Mouse (Mus musculus): Measurements from ENCODE around the gene Prss28. TPM values are rescaled to one million over a fixed set of nuclear protein-coding genes. Genes with fewer than 3 reads are reported as not detected.

Gene Prss28
- polyA plus RNA-seq, 1 experiment from 2014 or later = not detected

- 78% methylated on average over 9 of the region's 9 CpGs for WGBS
- H3K9ac ChIP-seq (ENCODE audit: low read length) = no peak overlapping the region
- no peaks in the 10 kb centered on the region for H3K27me3 ChIP-seq (ENCODE audit: control insufficient read depth, insufficient read depth, low read length)
- H3K27ac ChIP-seq (ENCODE audit: low read depth, low read length) = no peak overlapping the region
- H3K9me3 ChIP-seq (ENCODE audit: control insufficient read depth, low read length) = no peaks in the 10 kb centered on the region
- H3K36me3 ChIP-seq (ENCODE audit: control insufficient read depth, insufficient read depth, low read length) = no peaks in the 10 kb centered on the region
- H3K4me1 ChIP-seq (ENCODE audit: control insufficient read depth, insufficient read depth, low read length) = no peaks in the 10 kb centered on the region
- ATAC-seq (ENCODE audit: low FRiP score) (no peak), DNase-seq (ENCODE audit: low spot score, missing footprints) (no peak)
- no peak overlapping the region for H3K4me3 ChIP-seq (ENCODE audit: low read depth, low read length)
- H3K4me2 ChIP-seq = no peak overlapping the region
Observed at GRCm38 (mm10) chr17:25332321-25332720, 23.9 kb downstream of the Prss28 start.

GRCm38 (mm10) chr17:25333943-25334342 lies 25.5 kb downstream of the Prss28 start:
- peak; percentile 95 for DNase-seq (ENCODE audit: low spot score, missing footprints)

GRCm38 (mm10) chr17:25338218-25338617 lies 29.8 kb downstream of the Prss28 start:
- no peak overlapping the region for H3K4me3 ChIP-seq (ENCODE audit: low read depth, low read length)
- no peak overlapping the region for H3K27ac ChIP-seq (ENCODE audit: low read depth, low read length)
- no peaks in the 10 kb centered on the region for H3K36me3 ChIP-seq (ENCODE audit: control insufficient read depth, insufficient read depth, low read length)
- H3K4me2 ChIP-seq = no peak overlapping the region
- ATAC-seq (ENCODE audit: low FRiP score) = no peak
- no peaks in the 10 kb centered on the region for H3K27me3 ChIP-seq (ENCODE audit: control insufficient read depth, insufficient read depth, low read length)
- no peaks in the 10 kb centered on the region for H3K9me3 ChIP-seq (ENCODE audit: control insufficient read depth, low read length)
- H3K4me1 ChIP-seq (ENCODE audit: control insufficient read depth, insufficient read depth, low read length) = no peaks in the 10 kb centered on the region
- no peak overlapping the region for H3K9ac ChIP-seq (ENCODE audit: low read length)
- DNase-seq (ENCODE audit: low spot score, missing footprints) = no peak
- 79% methylated on average over 4 of the region's 4 CpGs for whole genome bisulfite sequencing

More at GRCm38 (mm10) chr17:25333943-25334342, 25.5 kb downstream of the Prss28 start:
- Histone ChIP-seq H3K27me3 (ENCODE audit: control insufficient read depth, insufficient read depth, low read length) (no peaks in the 10 kb centered on the region), H3K4me2 (no peak overlapping the region), H3K9ac (ENCODE audit: low read length) (no peak overlapping the region), H3K9me3 (ENCODE audit: control insufficient read depth, low read length) (no peaks in the 10 kb centered on the region), H3K4me1 (ENCODE audit: control insufficient read depth, insufficient read depth, low read length) (no peaks in the 10 kb centered on the region), H3K4me3 (ENCODE audit: low read depth, low read length) (no peak overlapping the region), H3K27ac (ENCODE audit: low read depth, low read length) (no peak overlapping the region), H3K36me3 (ENCODE audit: control insufficient read depth, insufficient read depth, low read length) (no peaks in the 10 kb centered on the region)
- ATAC-seq (ENCODE audit: low FRiP score) = no peak
- WGBS = under 1% methylated on average over 8 of the region's 8 CpGs

- Histone ChIP-seq H3K9ac (ENCODE audit: low read length) (no peak overlapping the region), H3K27ac (ENCODE audit: low read depth, low read length) (no peak overlapping the region), H3K9me3 (ENCODE audit: control insufficient read depth, low read length) (no peaks in the 10 kb centered on the region), H3K36me3 (ENCODE audit: control insufficient read depth, insufficient read depth, low read length) (no peaks in the 10 kb centered on the region), H3K27me3 (ENCODE audit: control insufficient read depth, insufficient read depth, low read length) (no peaks in the 10 kb centered on the region), H3K4me2 (no peak overlapping the region), H3K4me3 (ENCODE audit: low read depth, low read length) (no peak overlapping the region), H3K4me1 (ENCODE audit: control insufficient read depth, insufficient read depth, low read length) (no peaks in the 10 kb centered on the region)
- DNase-seq (ENCODE audit: low spot score, missing footprints) (no peak), ATAC-seq (ENCODE audit: low FRiP score) (no peak)
- WGBS = 84% methylated on average over 6 of the region's 6 CpGs
Observed at GRCm38 (mm10) chr17:25340003-25340402, 31.6 kb downstream of the Prss28 start.

- ATAC-seq (ENCODE audit: low FRiP score) = no peak
- no peak overlapping the region for H3K4me3 ChIP-seq (ENCODE audit: low read depth, low read length)
- 45% methylated on average over 3 of the region's 3 CpGs for WGBS
- DNase-seq (ENCODE audit: low spot score, missing footprints) = no peak
- no peaks in the 10 kb centered on the region for H3K36me3 ChIP-seq (ENCODE audit: control insufficient read depth, insufficient read depth, low read length)
- no peaks in the 10 kb centered on the region for H3K27me3 ChIP-seq (ENCODE audit: control insufficient read depth, insufficient read depth, low read length)
- no peak overlapping the region for H3K4me2 ChIP-seq
- no peak overlapping the region for H3K9ac ChIP-seq (ENCODE audit: low read length)
- H3K4me1 ChIP-seq (ENCODE audit: control insufficient read depth, insufficient read depth, low read length) = no peaks in the 10 kb centered on the region
- H3K27ac ChIP-seq (ENCODE audit: low read depth, low read length) = no peak overlapping the region
- no peaks in the 10 kb centered on the region for H3K9me3 ChIP-seq (ENCODE audit: control insufficient read depth, low read length)
Observed at GRCm38 (mm10) chr17:25341490-25341889, 33.0 kb downstream of the Prss28 start.

GRCm38 (mm10) chr17:25345462-25345861 lies 37.0 kb downstream of the Prss28 start, which contains the start of gene Tpsab1:
TSS of gene Tpsab1 (minus strand) at chr17:25345562.
- 98% methylated on average over 4 of the region's 4 CpGs for WGBS

GRCm38 (mm10) chr17:25361291-25361690 lies 52.8 kb downstream of the Prss28 start:
- Histone ChIP-seq H3K4me2 (no peak overlapping the region), H3K9me3 (ENCODE audit: control insufficient read depth, low read length) (no peaks in the 10 kb centered on the region), H3K27ac (ENCODE audit: low read depth, low read length) (no peak overlapping the region), H3K4me1 (ENCODE audit: control insufficient read depth, insufficient read depth, low read length) (no peaks in the 10 kb centered on the region), H3K36me3 (ENCODE audit: control insufficient read depth, insufficient read depth, low read length) (no peaks in the 10 kb centered on the region), H3K4me3 (ENCODE audit: low read depth, low read length) (no peak overlapping the region), H3K27me3 (ENCODE audit: control insufficient read depth, insufficient read depth, low read length) (no peaks in the 10 kb centered on the region), H3K9ac (ENCODE audit: low read length) (no peak overlapping the region)
- DNase-seq (ENCODE audit: low spot score, missing footprints) = peak; percentile 19
- no peak for ATAC-seq (ENCODE audit: low FRiP score)
- 66% methylated on average over 2 of the region's 2 CpGs for WGBS

More at GRCm38 (mm10) chr17:25345462-25345861, 37.0 kb downstream of the Prss28 start, which contains the start of gene Tpsab1:
- Histone ChIP-seq H3K27ac (ENCODE audit: low read depth, low read length) (no peak within 1 kb of the TSS), H3K36me3 (ENCODE audit: control insufficient read depth, insufficient read depth, low read length) (no peaks in the 10 kb centered on the region), H3K4me1 (ENCODE audit: control insufficient read depth, insufficient read depth, low read length) (no peaks in the 10 kb centered on the region), H3K27me3 (ENCODE audit: control insufficient read depth, insufficient read depth, low read length) (no peaks in the 10 kb centered on the region), H3K9ac (ENCODE audit: low read length) (no peak within 1 kb of the TSS), H3K4me3 (ENCODE audit: low read depth, low read length) (no peak within 1 kb of the TSS), H3K4me2 (no peak within 1 kb of the TSS), H3K9me3 (ENCODE audit: control insufficient read depth, low read length) (no peaks in the 10 kb centered on the region)
- DNase-seq (ENCODE audit: low spot score, missing footprints) (no peak), ATAC-seq (ENCODE audit: low FRiP score) (no peak)

Other genes with a start within 250 kb of the Prss28 start
- gene Tmem204, start 225.1 kb upstream of the Prss28 start, polyA plus RNA-seq (2014; fragmentation: Nextera tagmentation; extraction: Ambion mirVana) = 9.5 and 10.4 TPM in 2 replicates
- 22.5 and 23.2 TPM in 2 replicates for gene Telo2, start 192.7 kb upstream of the Prss28 start, polyA plus RNA-seq (2014; fragmentation: Nextera tagmentation; extraction: Ambion mirVana)
- not detected in 2 replicates for gene Ptx4, start 187.9 kb upstream of the Prss28 start, polyA plus RNA-seq (2014; fragmentation: Nextera tagmentation; extraction: Ambion mirVana)
- 16.7 and 20.4 TPM in 2 replicates for gene Clcn7, start 175.3 kb upstream of the Prss28 start, polyA plus RNA-seq (2014; fragmentation: Nextera tagmentation; extraction: Ambion mirVana)
- not detected in 2 replicates for gene Ccdc154, start 146.2 kb upstream of the Prss28 start, polyA plus RNA-seq (2014; fragmentation: Nextera tagmentation; extraction: Ambion mirVana)
- gene Gm38655, start 133.2 kb upstream of the Prss28 start, polyA plus RNA-seq (2014; fragmentation: Nextera tagmentation; extraction: Ambion mirVana) = not detected in 2 replicates
- gene BC003965, start 124.1 kb upstream of the Prss28 start, polyA plus RNA-seq (2014; fragmentation: Nextera tagmentation; extraction: Ambion mirVana) = 34.4 TPM in 2 replicates
- 4.2 and 6.4 TPM in 2 replicates for gene Unkl, start 120.2 kb upstream of the Prss28 start, polyA plus RNA-seq (2014; fragmentation: Nextera tagmentation; extraction: Ambion mirVana)
- 59.5 and 63.2 TPM in 2 replicates for gene Gnptg, start 68.5 kb upstream of the Prss28 start, polyA plus RNA-seq (2014; fragmentation: Nextera tagmentation; extraction: Ambion mirVana)
- gene Tsr3, start 68.5 kb upstream of the Prss28 start, polyA plus RNA-seq (2014; fragmentation: Nextera tagmentation; extraction: Ambion mirVana) = 62.5 and 64.3 TPM in 2 replicates
- 1.3 and 1.4 TPM in 2 replicates for gene Baiap3, start 52.3 kb upstream of the Prss28 start, polyA plus RNA-seq (2014; fragmentation: Nextera tagmentation; extraction: Ambion mirVana)
- gene Ube2i, start 34.0 kb upstream of the Prss28 start, polyA plus RNA-seq (2014; fragmentation: Nextera tagmentation; extraction: Ambion mirVana) = 863 and 877 TPM in 2 replicates
- gene Prss34, start 10.3 kb upstream of the Prss28 start, polyA plus RNA-seq (2014; fragmentation: Nextera tagmentation; extraction: Ambion mirVana) = not detected in 2 replicates
- not detected in 2 replicates for gene Prss29, start 10.0 kb downstream of the Prss28 start, polyA plus RNA-seq (2014; fragmentation: Nextera tagmentation; extraction: Ambion mirVana)
- gene Tpsab1, start 36.9 kb downstream of the Prss28 start, polyA plus RNA-seq (2014; fragmentation: Nextera tagmentation; extraction: Ambion mirVana) = not detected in 2 replicates
- not detected in 2 replicates for gene Tpsb2, start 57.7 kb downstream of the Prss28 start, polyA plus RNA-seq (2014; fragmentation: Nextera tagmentation; extraction: Ambion mirVana)
- gene Tpsg1, start 60.6 kb downstream of the Prss28 start, polyA plus RNA-seq (2014; fragmentation: Nextera tagmentation; extraction: Ambion mirVana) = not detected in 2 replicates
- 3.5 and 4.3 TPM in 2 replicates for gene Cacna1h, start 125.1 kb downstream of the Prss28 start, polyA plus RNA-seq (2014; fragmentation: Nextera tagmentation; extraction: Ambion mirVana)
- gene Tekt4, start 146.0 kb downstream of the Prss28 start, polyA plus RNA-seq (2014; fragmentation: Nextera tagmentation; extraction: Ambion mirVana) = 0.12 TPM in 1 of 2 replicates, not detected in the other
- not detected in 2 replicates for gene Sstr5, start 188.6 kb downstream of the Prss28 start, polyA plus RNA-seq (2014; fragmentation: Nextera tagmentation; extraction: Ambion mirVana)